Mouse (Mus musculus) Patski (cell line): ENCODE data around the gene Lims1. TPM values are rescaled to one million over a fixed set of nuclear protein-coding genes. Genes with fewer than 3 reads are reported as not detected.
A peak's percentile ranks its signal among the peaks of the same experiment; 100 is the strongest.

Experiments used
- ATAC-seq: fragments of 100-300 bp; one replicate; pipeline ENCODE4 v1.8.0; 2021
- CTCF ChIA-PET: fragments of 350-600 bp; sonication (Branson Sonifier 250); formaldehyde crosslinking; loops from one replicate; lab custom pipeline; 2022; ENCODE audit warnings: inconsistent platforms; lab: Charles Lee
- POLR2A ChIA-PET: fragments of 350-600 bp; sonication (Branson Sonifier 250); formaldehyde crosslinking; loops from one replicate; lab custom pipeline; 2022; ENCODE audit warnings: antibody characterized with exemption, inconsistent platforms; lab: Charles Lee
- DNase-seq: peaks from one replicate; pipeline ENCODE4 v3.0.0-alpha.2; 2011; ENCODE audit warnings: low read depth, low spot score
- H3K27me3 ChIP-seq: fragments of 371-371 bp; one replicate; pipeline ENCODE4 v1.5.1; 2021
- CTCF ChIP-seq: fragments of 100-300 bp; IDR thresholded peaks from one replicate; pipeline ENCODE4 v1.5.1; 2021
- in situ Hi-C: fragments of 300-500 bp; cut with MboI; formaldehyde crosslinking; loops from 3 replicates; pipeline ENCODE4 v1.11.1; 2018; ENCODE audit warnings: low pct_unique_long_range_greater_than_20kb, mixed read lengths
- polyA plus RNA-seq: library from polyadenylated mRNA; unstranded; gene quantifications from one replicate; pipeline ENCODE4 v1.2.3, GENCODE M21; 2021

The Lims1 gene
- polyA plus RNA-seq, 1 experiment from 2014 or later: 56.0 TPM

GRCm38 (mm10) chr10:58364770-58365515 lies 41.7 kb downstream of the Lims1 start:
- POLR2A ChIA-PET: no interaction called here
- CTCF ChIA-PET: interaction anchor here (1.0 to 1.2 kb wide), 2 partner anchors 22 to 38 kb away, joined by 3 read pairs; no protein-coding TSS in a partner anchor
- in situ Hi-C loops: no loop called here
- H3K27me3 ChIP-seq: no peaks in the 10 kb centered on the region
- ATAC-seq (peak; percentile 75), DNase-seq (no peak)
- TF ChIP-seq CTCF: no peak

GRCm38 (mm10) chr10:58368791-58369706 lies 45.8 kb downstream of the Lims1 start:
- DNase-seq: no peak
- ChIA-PET POLR2A (interaction anchor here (0.6 kb wide), 1 partner anchor 21 kb away, joined by 3 read pairs; no protein-coding TSS in a partner anchor), CTCF (interaction anchor here (0.8 kb wide), 2 partner anchors 9 to 25 kb away, joined by 3 read pairs; no protein-coding TSS in a partner anchor)
- ATAC-seq: no peak
- no peaks in the 10 kb centered on the region for H3K27me3 ChIP-seq
- in situ Hi-C loops: no loop called here
- no peak for TF ChIP-seq CTCF

DNA sequence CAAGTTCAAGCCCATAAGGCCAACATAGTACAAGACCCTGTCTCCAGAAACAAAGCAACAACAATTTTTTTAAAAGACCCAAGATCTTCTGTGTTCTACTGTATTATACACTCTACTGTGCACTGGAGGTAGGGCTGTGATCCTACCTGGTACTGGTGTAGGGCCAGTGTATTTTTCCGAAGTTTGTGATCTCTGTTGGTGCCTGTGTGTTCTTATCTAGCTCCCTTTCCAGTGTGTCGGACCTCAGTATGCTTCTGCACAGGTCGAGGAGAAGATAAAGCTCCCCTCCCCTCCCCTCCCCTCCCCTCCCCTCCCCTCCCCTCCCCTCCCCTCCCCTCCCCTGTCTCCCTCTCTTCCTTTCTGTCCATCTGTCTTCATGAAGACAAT lies 46.4 kb downstream of the Lims1 start:
- ATAC-seq: no peak
- TF ChIP-seq CTCF: no peak
- ChIA-PET CTCF (no interaction called here), POLR2A (interaction anchor here (0.6 kb wide), 1 partner anchor 20 kb away, joined by 3 read pairs; no protein-coding TSS in a partner anchor)
- DNase-seq: no peak
- in situ Hi-C loops: no loop called here
- H3K27me3 ChIP-seq: no peaks in the 10 kb centered on the region

- TF ChIP-seq CTCF: no peak
- in situ Hi-C loops: no loop called here
- ChIA-PET CTCF (interaction anchor here (1.1 kb wide), 1 partner anchor 44 kb away, joined by 3 read pairs; no protein-coding TSS in a partner anchor), POLR2A (interaction anchor here (0.6 kb wide), 1 partner anchor 20 kb away, joined by 3 read pairs; no protein-coding TSS in a partner anchor)
- no peaks in the 10 kb centered on the region for H3K27me3 ChIP-seq
- ATAC-seq: no peak
- no peak for DNase-seq
Observed at GRCm38 (mm10) chr10:58370143-58370542, 46.9 kb downstream of the Lims1 start.

- in situ Hi-C loops: no loop called here
- no peaks in the 10 kb centered on the region for H3K27me3 ChIP-seq
- no peak for ATAC-seq
- DNase-seq: no peak
- no peak for TF ChIP-seq CTCF
- ChIA-PET POLR2A (interaction anchor here (0.6 kb wide), 1 partner anchor 46 kb away, joined by 5 read pairs; no protein-coding TSS in a partner anchor), CTCF (interaction anchor here (1.1 to 1.4 kb wide), 2 partner anchors 12 to 44 kb away, joined by 3 to 4 read pairs; no protein-coding TSS in a partner anchor)
Observed at GRCm38 (mm10) chr10:58370559-58370958, 47.3 kb downstream of the Lims1 start.

GRCm38 (mm10) chr10:58371279-58371842 lies 48.1 kb downstream of the Lims1 start:
- in situ Hi-C loops: no loop called here
- CTCF ChIA-PET: interaction anchor here (0.8 to 1.6 kb wide), 7 partner anchors 8 to 45 kb away, joined by 3 to 5 read pairs (median 4); no protein-coding TSS in a partner anchor
- POLR2A ChIA-PET: interaction anchor here (0.6 kb wide), 1 partner anchor 47 kb away, joined by 5 read pairs; no protein-coding TSS in a partner anchor
- no peak for TF ChIP-seq CTCF
- no peak for DNase-seq
- no peak for ATAC-seq
- no peaks in the 10 kb centered on the region for H3K27me3 ChIP-seq

DNA sequence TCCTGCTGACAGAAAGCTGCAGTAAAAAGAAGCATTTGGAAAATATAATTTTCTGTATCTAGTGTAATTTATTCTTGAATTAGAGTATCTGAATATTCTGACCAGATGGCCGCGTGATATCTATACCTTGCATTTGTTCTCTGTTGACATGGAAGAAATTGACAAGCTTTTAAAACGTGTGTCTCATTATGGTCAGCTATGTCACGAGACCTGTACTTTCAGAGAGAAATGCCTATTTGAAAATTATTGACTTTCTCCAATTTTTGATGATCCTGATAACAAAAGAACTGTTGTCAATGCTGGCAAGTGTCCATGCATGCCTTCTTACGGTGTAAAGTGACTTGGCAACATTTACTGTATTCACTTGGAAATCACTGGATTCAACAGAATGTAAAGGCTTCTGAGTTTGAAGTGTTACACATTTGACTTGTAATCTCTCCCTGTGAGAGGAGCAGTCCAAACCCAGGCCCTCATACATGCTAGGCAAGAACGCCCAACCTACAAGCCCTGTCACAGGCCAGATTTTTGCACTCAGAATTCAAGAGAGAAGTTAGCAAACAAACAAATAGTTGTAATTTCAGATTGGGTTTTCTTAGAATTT lies 49.3 kb downstream of the Lims1 start:
- no peaks in the 10 kb centered on the region for H3K27me3 ChIP-seq
- CTCF ChIA-PET: interaction anchor here (1.4 to 1.6 kb wide), 2 partner anchors 9 to 18 kb away, joined by 4 read pairs; no protein-coding TSS in a partner anchor
- no peak for DNase-seq
- POLR2A ChIA-PET: no interaction called here
- no peak for ATAC-seq
- no peak for TF ChIP-seq CTCF
- in situ Hi-C loops: no loop called here

- no peak for TF ChIP-seq CTCF
- DNase-seq: no peak
- ATAC-seq: no peak
- in situ Hi-C loops: no loop called here
- ChIA-PET CTCF (no interaction called here), POLR2A (interaction anchor here (0.6 kb wide), 1 partner anchor 52 kb away, joined by 3 read pairs; no protein-coding TSS in a partner anchor)
- no peaks in the 10 kb centered on the region for H3K27me3 ChIP-seq
Observed at GRCm38 (mm10) chr10:58373829-58374228, 50.6 kb downstream of the Lims1 start.

DNA sequence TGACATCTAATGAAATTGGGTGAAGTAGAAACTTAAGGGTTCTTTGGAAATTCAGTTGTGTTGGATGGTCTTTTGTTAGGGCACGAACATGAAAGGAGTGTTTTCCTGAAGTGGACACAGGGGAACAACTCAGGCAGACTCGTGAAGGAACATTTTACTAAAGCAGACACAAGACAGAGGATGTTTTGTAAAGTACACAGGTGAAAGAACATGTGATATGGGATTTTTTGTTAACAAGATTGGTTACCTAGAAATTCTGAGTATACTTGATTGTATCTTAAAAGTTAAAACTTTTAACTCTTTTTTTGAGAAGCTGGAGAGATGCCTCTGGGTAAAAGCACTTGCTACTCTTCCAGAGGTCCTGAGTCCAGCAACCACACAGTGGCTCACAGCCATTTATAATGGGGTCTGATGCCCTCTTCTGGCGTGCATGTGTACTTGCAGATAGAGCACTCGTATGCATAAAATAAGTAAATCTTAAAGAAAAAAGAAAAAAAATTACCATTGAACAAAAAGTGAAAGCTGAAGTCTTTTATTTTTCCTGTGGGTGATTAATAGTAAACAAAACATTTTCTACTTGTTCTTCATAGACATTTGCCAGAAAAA lies 54.4 kb downstream of the Lims1 start:
- peak; percentile 81 for TF ChIP-seq CTCF
- no peaks in the 10 kb centered on the region for H3K27me3 ChIP-seq
- ATAC-seq: no peak
- no peak for DNase-seq
- in situ Hi-C loops: loop anchor here (5.0 kb wide), 1 partner anchor 115 kb away; no protein-coding TSS in a partner anchor
- ChIA-PET CTCF (interaction anchor here (0.7 to 1.7 kb wide), 6 partner anchors 9 to 22 kb away, joined by 3 to 5 read pairs (median 3); no protein-coding TSS in a partner anchor), POLR2A (no interaction called here)
